Mouse (Mus musculus) CH12.LX (cell line): ENCODE data around the gene Stag2.

Experiments used
- CHD2 ChIP-seq: IDR thresholded peaks from 2 replicates; pipeline ENCODE4 v1.6.1; 2011; ENCODE audit warnings: low read length, improper control_type of control experiment
- EP300 ChIP-seq: IDR thresholded peaks from 2 replicates; pipeline ENCODE4 v1.6.1; 2011; ENCODE audit warnings: low read length, improper control_type of control experiment

GRCm38 (mm10) chrX:42320424-42320823 lies 171.3 kb downstream of the Stag2 start:
- TF ChIP-seq EP300: no peak
- TF ChIP-seq CHD2: no peak
